Mouse (Mus musculus): ENCODE measurements at regions not wholly inside any gene's neighbourhood (a gene's known extent, or its start where the extent isn't known, plus 50 kb on each side); places are given as distances from the start of the nearest gene placed in this dataset.

DNA sequence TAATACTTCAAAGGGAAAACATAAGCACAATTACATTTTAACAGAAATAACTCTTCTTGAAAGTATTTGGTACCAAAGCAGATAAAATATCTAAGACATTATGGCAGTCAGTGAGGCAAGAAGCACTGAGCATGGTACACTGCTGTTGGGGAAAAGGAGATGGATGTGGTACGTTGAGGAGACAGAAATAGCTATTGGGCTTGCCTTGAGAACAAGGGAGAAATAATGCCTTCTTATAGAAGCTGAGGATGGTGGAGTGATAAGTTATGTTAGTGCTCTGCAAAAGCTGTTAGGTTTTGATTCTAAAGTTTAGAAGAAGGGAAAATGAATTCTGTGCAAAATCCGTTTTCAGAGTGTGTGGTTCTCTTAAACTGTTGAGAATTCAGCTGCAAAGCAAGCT, 633.7 kb upstream of the Tpm3-rs7 start:
- no peak for ATAC-seq (ENCODE audit: low FRiP score, low TSS enrichment)
- Histone ChIP-seq H3K4me1 (ENCODE audit: control insufficient read depth, insufficient read depth, low read length) (no peaks in the 10 kb centered on the region), H3K27ac (replicated peaks; ENCODE audit: low read depth, low read length) (no peak overlapping the region), H3K9me3 (ENCODE audit: control insufficient read depth, low read length) (no peaks in the 10 kb centered on the region), H3K4me2 (ENCODE audit: low read length) (no peak overlapping the region), H3K9ac (replicated peaks; ENCODE audit: low read length) (no peak overlapping the region), H3K4me3 (replicated peaks; ENCODE audit: low read depth, low read length) (no peak overlapping the region), H3K36me3 (ENCODE audit: control insufficient read depth, insufficient read depth, low read length) (no peaks in the 10 kb centered on the region), H3K27me3 (ENCODE audit: control insufficient read depth, insufficient read depth, low read length) (no peaks in the 10 kb centered on the region)
- DNase-seq = no peak
- WGBS = 73% methylated on average over 2 of the region's 2 CpGs

- WGBS = 75% methylated on average over 2 of the region's 2 CpGs
- H3K9ac ChIP-seq (replicated peaks; ENCODE audit: low read length) = no peak overlapping the region
- H3K9me3 ChIP-seq (ENCODE audit: control insufficient read depth, low read length) = no peaks in the 10 kb centered on the region
- DNase-seq (no peak), ATAC-seq (ENCODE audit: low FRiP score, low TSS enrichment) (no peak)
- H3K4me1 ChIP-seq (ENCODE audit: control insufficient read depth, insufficient read depth, low read length) = no peaks in the 10 kb centered on the region
- H3K36me3 ChIP-seq (ENCODE audit: control insufficient read depth, insufficient read depth, low read length) = no peaks in the 10 kb centered on the region
- no peak overlapping the region for H3K27ac ChIP-seq (replicated peaks; ENCODE audit: low read depth, low read length)
- H3K27me3 ChIP-seq (ENCODE audit: control insufficient read depth, insufficient read depth, low read length) = no peaks in the 10 kb centered on the region
- no peak overlapping the region for H3K4me3 ChIP-seq (replicated peaks; ENCODE audit: low read depth, low read length)
- no peak overlapping the region for H3K4me2 ChIP-seq (ENCODE audit: low read length)
Observed at GRCm38 (mm10) chr14:112686037-112686436, 628.4 kb upstream of the Tpm3-rs7 start.

DNA sequence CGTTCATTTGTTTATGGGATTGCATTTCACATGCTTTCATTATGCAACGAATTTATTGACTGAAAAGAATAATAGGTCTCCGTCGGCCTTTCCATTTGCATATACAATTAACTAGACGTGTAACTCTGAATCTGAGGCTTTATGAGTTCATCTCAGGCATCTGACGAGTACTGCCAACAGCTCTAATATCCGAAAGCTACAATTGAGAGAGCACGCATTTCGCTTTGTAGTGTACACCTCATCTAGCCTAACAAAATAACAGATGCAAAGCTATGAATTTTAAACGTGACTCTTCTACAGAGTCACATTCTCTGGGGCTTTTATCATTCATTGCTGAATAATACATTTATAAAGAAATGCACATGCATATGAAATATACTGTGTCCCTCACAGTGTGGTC, 594.9 kb upstream of the Tpm3-rs7 start:
- ATAC-seq (ENCODE audit: low FRiP score, low TSS enrichment) (no peak), DNase-seq (peak; percentile 46)

More for the DNA sequence above, 594.9 kb upstream of the Tpm3-rs7 start:
- Histone ChIP-seq H3K9ac (replicated peaks; ENCODE audit: low read length) (no peak overlapping the region), H3K4me3 (replicated peaks; ENCODE audit: low read depth, low read length) (no peak overlapping the region), H3K4me1 (ENCODE audit: control insufficient read depth, insufficient read depth, low read length) (no peaks in the 10 kb centered on the region), H3K27ac (replicated peaks; ENCODE audit: low read depth, low read length) (no peak overlapping the region), H3K9me3 (ENCODE audit: control insufficient read depth, low read length) (no peaks in the 10 kb centered on the region), H3K36me3 (ENCODE audit: control insufficient read depth, insufficient read depth, low read length) (no peaks in the 10 kb centered on the region), H3K27me3 (ENCODE audit: control insufficient read depth, insufficient read depth, low read length) (no peaks in the 10 kb centered on the region), H3K4me2 (ENCODE audit: low read length) (no peak overlapping the region)
- 62% methylated on average over 10 of the region's 10 CpGs for WGBS
